Comparison of ENCODE assay signal across 13 mouse cellular contexts in genomic region chr2:158211764-158212471, GRCm38 (mm10). TPM values are rescaled to one million over a fixed set of nuclear protein-coding genes. Genes with fewer than 3 reads are reported as not detected.
DNase-seq lines count a peak whose midpoint lies in the region; TF ChIP-seq lines count a peak whose summit lies in the region.
"Had no signal": no experiment of that assay in that cellular context is flagged by ENCODE, and none has a peak within 500 bp of the region (broad histone marks: within the 10 kb centered on the region; RNA-seq: fewer than 3 reads in every experiment).

No protein-coding gene starts in this region.

- no peak overlapping the region for H3K4me2 ChIP-seq in CH12.LX (ENCODE audit: insufficient read depth, low read depth, poor library complexity, severe bottlenecking)
- H3K4me2 ChIP-seq: forebrain, embryonic 15.5 days had no signal

- no peak for TF ChIP-seq POLR2A in CH12.LX (IDR thresholded peaks at IDR 0.05; ENCODE audit: low read depth, low read length)

- dilution Hi-C loops in CH12.LX (cut with MboI; ENCODE audit: extremely low pct_ligation_motif_present, extremely low pct_unique_long_range_greater_than_20kb, low sequenced_read_pairs), result no loop called here

- in situ Hi-C loops in CH12.LX (cut with MboI; ENCODE audit: low pct_ligation_motif_present, low pct_unique_long_range_greater_than_20kb, low sequenced_read_pairs), result no loop called here

- DNase-seq in adrenal gland, postnatal 36 days, result peak; percentile 28 to 33
- DNase-seq in adrenal gland, postnatal 10 days, result no peak
- DNase-seq in layer of hippocampus, adult 2 months (ENCODE audit: low spot score in 2 of 2), result no peak
- no peak for DNase-seq in layer of hippocampus, postnatal 36 days
- no peak for DNase-seq in CH12.LX (ENCODE audit: extremely low read depth)
- peak; percentile 16 for DNase-seq in induced T-regulatory cell, adult 2 months (ENCODE audit: low read depth)
- no peak for DNase-seq in embryo, embryonic 9.5 days (ENCODE audit: extremely low spot score)
- DNase-seq in heart, postnatal 14 days, result no peak
- DNase-seq: kidney, postnatal 10 days had no signal

- peak; percentile 58 for TF ChIP-seq CTCF in layer of hippocampus, adult 2 months (conservative IDR thresholded peaks at IDR 0.05)
- TF ChIP-seq CTCF in CH12.LX (conservative IDR thresholded peaks at IDR 0.05 in 1 of 2, IDR thresholded peaks at IDR 0.05 in 1 of 2; ENCODE audit: low read depth in 2 of 2, low read length in 2 of 2), result peak; percentile 39 to 56; a peak in 3 of 4 replicates

- no peaks in the 10 kb centered on the region for H3K9me3 ChIP-seq in CH12.LX (replicated peaks; ENCODE audit: low read length)
- H3K9me3 ChIP-seq: forebrain, embryonic 15.5 days; midbrain, embryonic 10.5 days had no signal

- no peaks in the 10 kb centered on the region for H3K36me3 ChIP-seq in CH12.LX (replicated peaks in 1 of 2; ENCODE audit: control insufficient read depth in 1 of 2, insufficient read depth in 1 of 2, low read length in 1 of 2)
- H3K36me3 ChIP-seq: forebrain, embryonic 15.5 days; midbrain, embryonic 10.5 days had no signal

- intact Hi-C loops in heart, postnatal 14 days (cut with DNase I), result no loop called here

- peaks cover 5 to 48% of the 10 kb centered on the region in 2 experiments; a peak in 2 of 4 replicates for H3K4me1 ChIP-seq in CH12.LX (ENCODE audit: control insufficient read depth in 1 of 2, insufficient read depth in 2 of 2)

- H3K79me2 ChIP-seq in CH12.LX (replicated peaks; ENCODE audit: control insufficient read depth, extremely low read depth, insufficient read depth, poor library complexity, severe bottlenecking), result no peaks in the 10 kb centered on the region

- H3K4me3 ChIP-seq in layer of hippocampus, adult 2 months, result no peak overlapping the region
- H3K4me3 ChIP-seq in CH12.LX (replicated peaks in 1 of 3; ENCODE audit: low read depth in 2 of 3, low read length in 2 of 3, poor library complexity in 1 of 3), result no peak overlapping the region
- H3K4me3 ChIP-seq: forebrain, embryonic 15.5 days; midbrain, embryonic 10.5 days had no signal

- no peak overlapping the region for H3K9ac ChIP-seq in CH12.LX (ENCODE audit: insufficient read depth, low read depth)
- H3K9ac ChIP-seq: forebrain, embryonic 15.5 days had no signal

- no peak overlapping the region for H3K27ac ChIP-seq in layer of hippocampus, adult 2 months
- H3K27ac ChIP-seq in CH12.LX (ENCODE audit: insufficient read depth, low read depth), result no peak overlapping the region
- H3K27ac ChIP-seq: forebrain, embryonic 15.5 days; midbrain, embryonic 10.5 days had no signal

- no peak for TF ChIP-seq EP300 in CH12.LX (IDR thresholded peaks at IDR 0.05; ENCODE audit: low read length)

- H3K27me3 ChIP-seq in CH12.LX (replicated peaks), result peaks cover 2% of the 10 kb centered on the region
- H3K27me3 ChIP-seq: forebrain, embryonic 15.5 days had no signal

- no peak; the same call in none of the 2 replicates for TF ChIP-seq RAD21 in CH12.LX (IDR thresholded peaks at IDR 0.05; ENCODE audit: low read depth, low read length)

TF ChIP-seq in CH12.LX, 34 proteins besides CTCF, POLR2A, EP300 and RAD21:
- TF ChIP-seq USF1 (IDR thresholded peaks at IDR 0.05; ENCODE audit: low read depth, low read length) (peak; percentile 65), NELFE (IDR thresholded peaks at IDR 0.05; ENCODE audit: low read depth, low read length) (no peak), USF2 (conservative IDR thresholded peaks at IDR 0.05; ENCODE audit: low read depth, low read length) (peak; percentile 60)

RNA-seq across cellular contexts. Expression of gene D630003M21Rik, which starts 17.1 kb away (rescaled TPM):
- 1 to 10 TPM; 1.7 TPM for total RNA-seq in adrenal gland, postnatal 36 days (2021)
- 1 to 10 TPM; 2.6 to 3.3 TPM for total RNA-seq in adrenal gland, postnatal 10 days (2021)
- 1 to 10 TPM; 4.1 to 4.4 TPM for total RNA-seq in layer of hippocampus, adult 2 months (2021)
- 1 to 10 TPM; 3.6 to 3.7 TPM for total RNA-seq in layer of hippocampus, postnatal 36 days (2021)
- total RNA-seq in CH12.LX (2012; rRNA removed) (0.29 and 0.93 TPM in 2 replicates), CH12.LX (2014; rRNA removed) (1.1 and 1.4 TPM in 2 replicates)
- 0.20 and 0.23 TPM in 2 replicates for polyA plus RNA-seq in CH12.LX (2012; ENCODE audit: insufficient read length, low read depth)
- total RNA-seq in heart, postnatal 14 days (2021), result 1 to 10 TPM; 7.0 to 7.4 TPM
- total RNA-seq: neutrophil, adult 5-6 weeks had no signal

RNA-seq across cellular contexts. Expression of gene Bpi, which starts 46.0 kb away (rescaled TPM):
- not detected for total RNA-seq in adrenal gland, postnatal 36 days (2021)
- not detected for total RNA-seq in adrenal gland, postnatal 10 days (2021)
- total RNA-seq in layer of hippocampus, adult 2 months (2021), result not detected
- total RNA-seq in layer of hippocampus, postnatal 36 days (2021), result not detected
- 0.17 and 0.21 TPM in 2 replicates for total RNA-seq in CH12.LX (2012; rRNA removed)
- 0.46 and 0.81 TPM in 2 replicates for total RNA-seq in CH12.LX (2014; rRNA removed)
- 0.14 and 0.51 TPM in 2 replicates for polyA plus RNA-seq in CH12.LX (2012; ENCODE audit: insufficient read length, low read depth)
- not detected for total RNA-seq in heart, postnatal 14 days (2021)
- total RNA-seq: neutrophil, adult 5-6 weeks had no signal
- polyA plus RNA-seq: forebrain, embryonic 15.5 days; heart, embryonic 16.5 days; midbrain, embryonic 10.5 days had no signal

Comparison
In these comparisons a context has a peak if more than half of its experiments do, and no peak if none do; other contexts are left out.
1. DNase-seq: peak in adrenal gland, postnatal 36 days (2 of 2) and induced T-regulatory cell, adult 2 months (single experiment); none in adrenal gland, postnatal 10 days (single experiment), layer of hippocampus, adult 2 months (0 of 2), layer of hippocampus, postnatal 36 days (0 of 2), CH12.LX (single experiment), embryo, embryonic 9.5 days (single experiment) and heart, postnatal 14 days (0 of 2).